Mouse (Mus musculus) embryonic fibroblast, embryonic 13.5 days (primary cell): ENCODE results near the gene Gys2. TPM values are rescaled to one million over a fixed set of nuclear protein-coding genes. Genes with fewer than 3 reads are reported as not detected.

Experiments
- H3K27ac ChIP-seq: 2 replicates; pipeline ENCODE4 v1.5.1; 2012; ENCODE audit warnings: low read length, control low read depth, inconsistent platforms; ENCODE audit not compliant: insufficient read depth
- H3K4me1 ChIP-seq: 2 replicates; pipeline ENCODE4 v1.6.1; 2011; ENCODE audit warnings: low read length; ENCODE audit not compliant: control insufficient read depth, insufficient read depth
- H3K4me3 ChIP-seq: 2 replicates; pipeline ENCODE4 v1.5.1; 2011; ENCODE audit warnings: mild to moderate bottlenecking, control low read depth, low read length; ENCODE audit not compliant: insufficient read depth
- CTCF ChIP-seq: IDR thresholded peaks from 2 replicates; pipeline ENCODE4 v1.5.1; 2011; ENCODE audit warnings: mild to moderate bottlenecking, control low read depth, low read length, moderate library complexity, borderline replicate concordance; ENCODE audit not compliant: insufficient read depth
- POLR2A ChIP-seq: IDR thresholded peaks from 2 replicates; pipeline ENCODE4 v1.6.1; 2011; ENCODE audit warnings: low read depth, mild to moderate bottlenecking, control low read depth, low read length, moderate library complexity
- polyA plus RNA-seq: library from polyadenylated mRNA; stranded (reverse); fragments of >200 nt; gene quantifications from 2 replicates; pipeline ENCODE4 v1.2.4, GENCODE M21; 2011; ENCODE audit warnings: low read depth; ENCODE audit not compliant: missing spikeins, insufficient read length

The Gys2 gene
- polyA plus RNA-seq, 1 experiment = not detected

DNA sequence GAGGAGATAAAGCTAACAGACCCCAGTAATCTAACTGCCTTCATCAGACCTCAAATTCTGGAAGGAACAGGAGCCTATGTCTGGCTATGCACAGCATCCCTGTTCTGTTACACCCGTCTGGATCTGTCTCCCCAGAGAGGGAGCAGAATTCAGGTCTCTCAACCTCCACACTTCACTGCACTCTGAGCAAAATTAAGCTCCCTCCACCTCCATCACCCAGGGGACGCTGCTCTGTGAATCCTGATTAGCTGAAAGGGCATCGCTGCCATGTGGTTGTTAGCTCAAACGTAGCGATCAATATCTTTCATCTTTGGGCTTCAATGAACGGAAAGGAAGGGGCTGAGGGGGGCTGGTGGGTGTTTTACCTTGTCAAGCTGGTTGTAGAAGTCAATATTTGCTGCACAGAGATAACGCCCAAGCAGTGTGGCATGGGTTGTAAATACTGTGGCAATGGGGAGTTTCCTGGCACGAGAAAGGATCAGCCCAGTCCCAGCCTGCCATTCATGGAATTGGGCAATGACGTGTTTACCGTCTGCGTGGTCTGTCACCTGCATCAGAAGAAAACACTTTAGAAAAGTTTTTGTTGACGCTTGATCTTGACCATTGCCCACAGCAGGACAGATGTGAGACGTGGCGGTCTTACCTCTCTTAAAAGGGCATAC, 13.8 kb downstream of the Gys2 start:
- no peak overlapping the region for H3K27ac ChIP-seq
- H3K4me3 ChIP-seq = no peak overlapping the region
- TF ChIP-seq POLR2A (no peak), CTCF (no peak)
- no peaks in the 10 kb centered on the region for H3K4me1 ChIP-seq

DNA sequence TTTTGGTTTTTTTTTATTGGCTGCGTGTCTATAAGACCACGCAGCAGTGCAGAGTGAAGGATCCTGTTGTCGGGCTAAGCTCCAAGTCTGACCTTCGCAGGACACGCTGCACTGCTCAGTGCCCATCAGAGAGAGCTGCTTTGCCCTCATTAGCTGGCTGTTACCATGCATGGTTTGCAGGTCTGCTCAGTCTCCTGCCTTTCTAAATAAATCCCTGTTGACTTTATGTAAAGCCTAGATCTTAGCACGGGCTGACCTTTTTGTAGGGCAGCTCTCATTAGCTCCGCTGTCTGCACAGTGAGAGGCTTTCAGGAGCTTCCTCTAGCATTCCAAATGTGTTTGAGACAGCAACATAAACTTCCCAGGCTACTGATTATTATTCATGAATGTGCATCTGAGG, 14.9 kb downstream of the Gys2 start:
- Histone ChIP-seq H3K4me1 (no peaks in the 10 kb centered on the region), H3K4me3 (no peak overlapping the region), H3K27ac (no peak overlapping the region)
- no peak for TF ChIP-seq CTCF
- TF ChIP-seq POLR2A = no peak

DNA sequence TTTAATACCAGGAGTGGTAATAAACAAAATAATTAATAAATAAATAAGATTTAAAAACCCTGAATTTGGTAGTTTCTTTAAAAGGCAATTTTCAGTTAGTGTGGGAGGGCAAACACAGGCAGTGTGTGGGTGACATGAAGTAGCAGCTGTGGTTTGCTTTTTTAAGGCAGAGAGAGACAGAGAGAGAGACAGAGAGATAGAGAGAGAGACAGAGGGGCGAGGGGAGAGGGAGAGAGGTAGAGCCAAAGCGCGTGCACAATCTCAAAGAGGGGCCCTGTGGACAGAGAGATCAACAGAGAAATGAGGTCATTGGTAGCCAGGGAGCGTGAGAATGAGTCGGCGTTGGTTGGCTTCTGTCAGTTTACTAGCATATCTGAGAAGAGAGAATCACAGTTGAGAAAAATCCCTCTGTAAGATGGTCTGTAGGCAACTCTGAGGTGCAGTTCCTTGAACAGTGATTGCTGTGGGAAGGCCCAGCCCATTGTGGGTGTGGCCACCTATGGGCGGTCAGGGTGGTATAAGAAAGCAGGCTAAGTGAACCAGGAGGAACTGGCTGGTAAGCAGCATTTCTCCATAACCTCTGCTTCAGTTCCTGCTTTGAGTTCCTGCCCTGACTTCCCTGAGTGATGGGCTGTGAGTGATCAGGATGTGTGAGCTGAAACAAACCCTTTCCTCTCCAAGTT, 17.5 kb downstream of the Gys2 start:
- H3K27ac ChIP-seq = no peak overlapping the region
- no peak for TF ChIP-seq POLR2A
- no peak for TF ChIP-seq CTCF
- H3K4me3 ChIP-seq = no peak overlapping the region
- no peaks in the 10 kb centered on the region; the same call in 1 of the 2 replicates for H3K4me1 ChIP-seq

DNA sequence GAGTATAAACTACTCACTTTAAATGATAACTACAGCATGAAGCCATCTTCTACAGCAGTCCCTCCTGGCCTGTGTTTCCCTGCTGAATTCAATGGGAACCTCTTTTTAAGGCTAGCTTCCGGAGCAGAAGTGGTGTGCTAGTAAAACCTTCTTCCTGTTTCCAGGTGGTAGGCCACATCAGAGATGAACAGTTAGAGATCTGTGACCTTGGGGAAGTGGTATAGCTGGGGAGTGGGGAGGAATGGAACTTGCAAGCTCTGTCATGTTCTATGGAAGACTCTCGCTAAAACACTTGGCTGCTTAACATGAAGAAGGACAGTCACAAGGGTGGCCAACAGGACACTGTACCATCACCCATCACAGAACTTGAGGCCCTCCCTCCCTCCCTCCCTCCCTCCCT, 19.6 kb downstream of the Gys2 start:
- no peak overlapping the region for H3K4me3 ChIP-seq
- H3K4me1 ChIP-seq = peaks cover 3% of the 10 kb centered on the region; the same call in 1 of the 2 replicates
- TF ChIP-seq CTCF = no peak
- TF ChIP-seq POLR2A = no peak
- H3K27ac ChIP-seq = no peak overlapping the region

DNA sequence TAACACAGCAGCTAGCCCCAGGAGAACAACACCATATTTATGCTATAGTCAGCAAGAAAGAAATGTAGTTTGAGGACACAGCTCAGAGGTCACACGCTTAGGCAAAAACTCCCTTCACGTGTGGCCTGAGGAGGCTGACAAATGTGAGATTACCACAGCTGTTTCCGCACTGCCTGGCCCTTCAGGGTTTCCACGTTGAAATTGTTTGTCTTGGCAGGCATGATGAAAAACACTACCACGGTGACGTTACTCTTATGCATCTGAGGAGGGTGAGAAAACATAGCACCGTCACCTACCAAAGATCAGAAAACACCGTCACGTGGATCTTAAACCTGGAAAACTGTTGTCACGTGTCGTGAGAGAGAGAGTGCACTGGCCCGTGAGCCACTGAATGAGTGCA, 21.5 kb downstream of the Gys2 start:
- TF ChIP-seq CTCF (no peak), POLR2A (no peak)

DNA sequence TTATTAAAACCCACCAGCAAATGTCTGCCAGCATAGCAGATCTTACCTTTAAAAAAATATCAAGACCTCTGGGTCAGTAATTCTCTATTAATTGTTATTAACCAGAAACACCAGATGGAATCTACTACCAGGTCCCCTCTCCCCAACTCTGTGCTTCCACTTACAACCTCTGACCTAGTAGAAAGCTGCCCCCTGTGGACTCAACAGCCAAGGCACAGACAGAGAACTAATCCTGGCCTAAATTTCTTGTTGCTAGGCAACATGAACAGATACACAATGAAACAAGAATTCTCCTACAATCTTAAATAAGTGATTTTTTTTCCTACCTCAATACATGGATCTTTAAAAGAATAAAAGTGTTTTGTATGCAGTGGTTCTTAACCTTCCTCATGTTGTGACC, 43.8 kb downstream of the Gys2 start:
- Histone ChIP-seq H3K27ac (no peak overlapping the region), H3K4me3 (no peak overlapping the region)
- no peak for TF ChIP-seq CTCF
- TF ChIP-seq POLR2A = no peak

More for the DNA sequence above, 21.5 kb downstream of the Gys2 start:
- Histone ChIP-seq H3K4me3 (no peak overlapping the region), H3K4me1 (peaks cover 5% of the 10 kb centered on the region; the same call in 1 of the 2 replicates), H3K27ac (no peak overlapping the region)

DNA sequence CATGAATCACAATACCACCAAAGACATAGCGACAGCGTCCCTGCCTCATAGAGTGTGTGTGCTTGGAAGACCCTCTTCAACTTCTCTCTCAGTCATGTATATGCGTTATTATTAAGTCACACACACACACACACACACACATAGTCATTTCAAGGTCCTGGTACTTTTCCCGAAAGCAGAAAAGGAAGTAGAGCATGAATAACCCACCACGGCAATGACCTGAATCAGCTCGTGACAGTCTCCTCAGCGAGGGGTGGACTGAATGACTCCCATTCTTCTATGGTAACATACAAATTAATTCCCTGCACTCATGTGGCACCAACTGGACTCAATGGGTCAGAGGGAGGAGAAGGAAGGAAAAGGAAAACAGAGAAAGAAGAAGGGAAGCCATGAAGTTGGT, 47.9 kb downstream of the Gys2 start:
- H3K4me1 ChIP-seq = no peaks in the 10 kb centered on the region
- no peak for TF ChIP-seq POLR2A
- TF ChIP-seq CTCF = no peak

More for the DNA sequence above, 43.8 kb downstream of the Gys2 start:
- H3K4me1 ChIP-seq = no peaks in the 10 kb centered on the region

DNA sequence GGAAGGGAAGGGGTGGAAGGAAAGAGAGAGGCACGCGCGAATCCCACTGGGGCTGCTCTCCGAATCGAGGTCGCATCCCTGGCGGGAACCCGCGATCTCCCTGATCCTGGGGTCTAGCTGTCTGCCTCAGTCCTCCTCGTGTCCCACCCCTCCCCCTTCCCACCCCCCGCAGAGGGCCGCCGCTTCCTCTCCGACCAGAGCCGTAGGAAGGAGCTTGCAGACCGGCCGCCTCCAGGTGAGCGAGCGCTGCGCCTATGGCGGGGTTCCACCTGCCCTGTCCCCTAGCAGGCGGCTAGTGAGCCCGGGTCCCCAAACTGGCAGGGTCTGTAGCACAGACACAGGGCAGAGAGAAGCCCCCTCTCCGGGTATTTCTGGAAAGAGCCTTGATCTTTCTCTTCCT, 58.3 kb downstream of the Gys2 start:
- no peak overlapping the region for H3K27ac ChIP-seq
- H3K4me3 ChIP-seq = no peak overlapping the region
- no peaks in the 10 kb centered on the region for H3K4me1 ChIP-seq
- TF ChIP-seq CTCF = no peak
- no peak for TF ChIP-seq POLR2A

More for the DNA sequence above, 47.9 kb downstream of the Gys2 start:
- Histone ChIP-seq H3K27ac (no peak overlapping the region), H3K4me3 (no peak overlapping the region)

DNA sequence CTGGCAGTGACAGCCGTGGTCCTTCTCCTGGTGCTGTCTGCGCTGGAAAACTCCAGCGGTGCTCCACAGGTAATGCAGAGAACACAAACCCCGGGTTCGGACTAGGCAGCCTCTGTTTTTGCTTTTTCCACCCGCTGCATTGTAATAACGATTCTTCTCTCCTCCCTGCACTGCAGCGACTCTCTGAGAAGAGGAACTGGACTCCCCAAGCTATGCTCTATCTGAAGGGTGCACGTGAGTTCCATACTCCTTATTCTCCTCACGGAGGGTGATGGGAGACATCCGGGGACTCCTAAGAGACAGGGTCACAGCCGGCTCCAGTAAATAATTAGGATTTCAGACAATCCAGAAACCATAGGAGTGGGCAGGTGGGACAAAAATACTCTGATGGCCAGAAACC, 59.1 kb downstream of the Gys2 start:
- TF ChIP-seq CTCF = no peak
- TF ChIP-seq POLR2A = no peak
- Histone ChIP-seq H3K4me3 (no peak overlapping the region), H3K27ac (no peak overlapping the region), H3K4me1 (no peaks in the 10 kb centered on the region)

DNA sequence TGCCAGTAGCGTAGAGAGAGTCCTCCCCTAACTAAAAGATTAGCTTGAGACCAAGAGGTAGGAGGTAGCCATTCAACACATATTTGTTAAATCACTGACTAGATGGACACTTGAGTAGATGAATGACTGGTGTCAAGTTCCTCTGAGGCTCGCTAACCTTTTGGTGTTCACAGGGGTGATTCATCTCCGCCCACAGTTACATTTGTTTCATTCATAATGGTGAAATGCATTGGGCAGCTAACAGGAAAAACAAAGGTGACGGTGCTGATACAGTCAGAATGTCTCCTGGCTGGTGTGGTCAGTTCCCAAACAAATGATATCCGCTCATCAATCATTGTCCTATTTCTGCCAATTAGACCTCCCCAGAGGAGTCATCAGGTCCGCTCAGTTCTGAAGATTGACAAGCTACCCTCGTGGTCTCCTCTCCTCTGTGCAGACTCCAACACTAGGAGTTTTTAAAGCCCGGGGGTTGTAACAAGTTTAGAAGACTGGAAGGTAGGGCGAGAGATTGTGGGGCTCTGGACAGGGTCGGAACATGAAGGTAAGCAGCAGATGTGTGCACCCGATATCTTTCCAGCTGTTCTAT, 59.9 kb downstream of the Gys2 start, which contains the start of gene Spx:
Gene Spx (plus strand): TSS at position 536 of the 586 bp plus-strand sequence.
- Histone ChIP-seq H3K4me3 (no peak within 1 kb of the TSS), H3K4me1 (no peaks in the 10 kb centered on the region), H3K27ac (no peak within 1 kb of the TSS)
- TF ChIP-seq CTCF (no peak), POLR2A (no peak)
